Mouse (Mus musculus) lung, adult 2 months (tissue): ENCODE results near the gene Akt1. TPM values are rescaled to one million over a fixed set of nuclear protein-coding genes. Genes with fewer than 3 reads are reported as not detected.

Experiments
- DNase-seq: peaks from one replicate; pipeline ENCODE4 v3.0.0; 2022
- H3K4me1 ChIP-seq: fragments of 200-500 bp; 2 replicates; pipeline ENCODE4 v1.6.1; 2011; ENCODE audit warnings: low read length; ENCODE audit not compliant: control insufficient read depth, insufficient read depth
- H3K4me3 ChIP-seq: fragments of 200-500 bp; replicated peaks from 2 replicates; pipeline ENCODE3; 2011; ENCODE audit warnings: low read depth, mild to moderate bottlenecking, control low read depth, low read length; ENCODE audit errors: extremely low read depth
- CTCF ChIP-seq: fragments of 200-500 bp; IDR thresholded peaks from 2 replicates; pipeline ENCODE4 v1.5.1; 2011; ENCODE audit warnings: mild to moderate bottlenecking, low read length, control low read depth; ENCODE audit not compliant: insufficient read depth
- POLR2A ChIP-seq: fragments of 200-500 bp; IDR thresholded peaks from 2 replicates; pipeline ENCODE4 v1.6.1; 2011; ENCODE audit warnings: low read depth, mild to moderate bottlenecking, control low read depth, low read length, borderline replicate concordance; ENCODE audit errors: extremely low read depth
- WGBS: fragments of 180-500 bp; shearing (Covaris S2); methylation state at CpG from one replicate; pipeline ENCODE4 v1.1.7; 2018; 5-methylcytosine and 5-hydroxymethylcytosine counted together
- polyA plus RNA-seq: library from polyadenylated mRNA; depleted of rRNA; stranded (reverse); fragments of >200 nt; gene quantifications from 2 replicates; pipeline ENCODE4 v1.2.3, GENCODE M21; 2012

Gene Akt1
- polyA plus RNA-seq, 1 experiment = 187 TPM

GRCm38 (mm10) chr12:112717140-112717539, 42.5 kb upstream of the Akt1 start:
- peak; percentile 46 for DNase-seq
- Histone ChIP-seq H3K4me3 (no peak overlapping the region), H3K4me1 (no peaks in the 10 kb centered on the region; the same call in 1 of the 2 replicates)
- TF ChIP-seq POLR2A = no peak
- peak; percentile 82 for TF ChIP-seq CTCF
- 25% methylated on average over 7 of the region's 7 CpGs for whole genome bisulfite sequencing

- DNase-seq = no peak
- WGBS = 41% methylated on average over 3 of the region's 3 CpGs
- TF ChIP-seq POLR2A = no peak
- no peak for TF ChIP-seq CTCF
- Histone ChIP-seq H3K4me1 (no peaks in the 10 kb centered on the region), H3K4me3 (no peak overlapping the region)
These were observed 39.3 kb upstream of the Akt1 start for GRCm38 (mm10) chr12:112713984-112714383.

GRCm38 (mm10) chr12:112707573-112707869, 32.8 kb upstream of the Akt1 start:
- Histone ChIP-seq H3K4me3 (no peak overlapping the region), H3K4me1 (0 out of 2 replicates have a peak, but pooled peaks cover 2% of the 10 kb centered on the region)
- no peak for DNase-seq
- WGBS = 24% methylated on average over 8 of the region's 8 CpGs
- TF ChIP-seq POLR2A = no peak
- no peak for TF ChIP-seq CTCF

- Histone ChIP-seq H3K4me1 (0 out of 2 replicates have a peak, but pooled peaks cover 2% of the 10 kb centered on the region), H3K4me3 (peak overlapping the region; percentile 4)
- WGBS = 10% methylated on average over 32 of the region's 32 CpGs
- TF ChIP-seq POLR2A = no peak
- TF ChIP-seq CTCF = peak; percentile 86
- peak; percentile 92 for DNase-seq
These were observed 32.3 kb upstream of the Akt1 start for GRCm38 (mm10) chr12:112706704-112707572.

GRCm38 (mm10) chr12:112702374-112703320, 28.0 kb upstream of the Akt1 start:
- no peak for TF ChIP-seq CTCF
- no peak for TF ChIP-seq POLR2A
- WGBS = 27% methylated on average over 6 of the region's 6 CpGs
- no peak overlapping the region for H3K4me3 ChIP-seq
- H3K4me1 ChIP-seq = 0 out of 2 replicates have a peak, but pooled peaks cover 6% of the 10 kb centered on the region
- DNase-seq = no peak

GRCm38 (mm10) chr12:112700522-112700921, 25.8 kb upstream of the Akt1 start:
- H3K4me3 ChIP-seq = no peak overlapping the region
- TF ChIP-seq POLR2A = no peak
- TF ChIP-seq CTCF = no peak
- 0 out of 2 replicates have a peak, but pooled peaks cover 4% of the 10 kb centered on the region for H3K4me1 ChIP-seq
- WGBS = 9% methylated on average over 15 of the region's 15 CpGs
- DNase-seq = no peak

GRCm38 (mm10) chr12:112696806-112697425, 22.2 kb upstream of the Akt1 start:
- Histone ChIP-seq H3K4me3 (no peak overlapping the region), H3K4me1 (0 out of 2 replicates have a peak, but pooled peaks cover 4% of the 10 kb centered on the region)
- DNase-seq = no peak
- TF ChIP-seq CTCF (no peak), POLR2A (no peak)
- WGBS = 63% methylated on average over 3 of the region's 3 CpGs

- no peak overlapping the region for H3K4me3 ChIP-seq
- H3K4me1 ChIP-seq = no peaks in the 10 kb centered on the region
- WGBS = 79% methylated on average over 10 of the region's 10 CpGs
- TF ChIP-seq POLR2A = no peak
- no peak for TF ChIP-seq CTCF
- no peak for DNase-seq
These were observed 19.4 kb upstream of the Akt1 start for GRCm38 (mm10) chr12:112694127-112694475.

- Histone ChIP-seq H3K4me3 (peak overlapping the region; percentile 82), H3K4me1 (no peaks in the 10 kb centered on the region)
- WGBS = 3% methylated on average over 54 of the region's 54 CpGs
- DNase-seq = peak; percentile 94
- TF ChIP-seq POLR2A = peak; percentile 98
- TF ChIP-seq CTCF = no peak
These were observed 18.8 kb upstream of the Akt1 start for GRCm38 (mm10) chr12:112693185-112694126.
